Mouse (Mus musculus) left cerebral cortex, postnatal 36 days (tissue): Measurements from ENCODE around the gene Spata32. TPM values are rescaled to one million over a fixed set of nuclear protein-coding genes. Genes with fewer than 3 reads are reported as not detected.
A peak's percentile ranks its signal among the peaks of the same experiment; 100 is the strongest.

Source experiments
- DNase-seq, 2 experiments: peaks; one replicate each; pipeline ENCODE4 v3.0.0; 2021 to 2022; ENCODE audit warnings: low spot score in 2 of 2, mixed read lengths in 1 of 2
- intact Hi-C: fragments of 180-260 bp; cut with DNase I; formaldehyde crosslinking; loops from one replicate; pipeline ENCODE4 v1.15.1; 2025
- total RNA-seq, 2 experiments: library from RNA; stranded (reverse); gene quantifications; 2 replicates each; pipeline ENCODE4 v1.2.3; 2021

Gene Spata32
- total RNA-seq, 2 experiments from 2014 or later: 2.0 to 2.4 TPM

DNA sequence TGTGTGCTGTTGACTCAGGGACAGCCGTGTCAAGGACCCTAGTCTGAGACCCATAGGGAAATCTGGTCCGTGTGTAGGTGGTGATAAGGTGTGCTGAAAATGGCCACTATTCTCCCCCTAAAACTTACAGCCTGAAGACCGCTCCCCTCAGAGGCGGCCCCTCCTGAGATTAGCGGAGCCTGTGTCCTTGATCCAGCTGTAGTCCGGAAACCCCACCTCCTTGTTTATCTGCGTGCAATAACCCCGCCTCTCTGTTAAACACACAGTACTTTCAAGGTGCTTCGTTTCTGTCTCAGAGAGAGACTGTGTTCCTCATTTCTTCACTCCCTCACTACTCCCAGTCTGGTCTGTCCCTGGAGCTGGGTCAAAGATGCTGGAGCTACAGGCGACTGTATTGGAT lies 53.8 kb downstream of the Spata32 start:
- no peak for DNase-seq
- intact Hi-C loops: no loop called here

- DNase-seq: no peak
- intact Hi-C loops: no loop called here
These were observed 56.1 kb downstream of the Spata32 start for GRCm38 (mm10) chr11:103162132-103162531.

GRCm38 (mm10) chr11:103161449-103161848 lies 56.8 kb downstream of the Spata32 start:
- intact Hi-C loops: no loop called here
- no peak for DNase-seq

- DNase-seq: no peak
- intact Hi-C loops: no loop called here
These were observed 57.5 kb downstream of the Spata32 start for GRCm38 (mm10) chr11:103160738-103161137.

DNA sequence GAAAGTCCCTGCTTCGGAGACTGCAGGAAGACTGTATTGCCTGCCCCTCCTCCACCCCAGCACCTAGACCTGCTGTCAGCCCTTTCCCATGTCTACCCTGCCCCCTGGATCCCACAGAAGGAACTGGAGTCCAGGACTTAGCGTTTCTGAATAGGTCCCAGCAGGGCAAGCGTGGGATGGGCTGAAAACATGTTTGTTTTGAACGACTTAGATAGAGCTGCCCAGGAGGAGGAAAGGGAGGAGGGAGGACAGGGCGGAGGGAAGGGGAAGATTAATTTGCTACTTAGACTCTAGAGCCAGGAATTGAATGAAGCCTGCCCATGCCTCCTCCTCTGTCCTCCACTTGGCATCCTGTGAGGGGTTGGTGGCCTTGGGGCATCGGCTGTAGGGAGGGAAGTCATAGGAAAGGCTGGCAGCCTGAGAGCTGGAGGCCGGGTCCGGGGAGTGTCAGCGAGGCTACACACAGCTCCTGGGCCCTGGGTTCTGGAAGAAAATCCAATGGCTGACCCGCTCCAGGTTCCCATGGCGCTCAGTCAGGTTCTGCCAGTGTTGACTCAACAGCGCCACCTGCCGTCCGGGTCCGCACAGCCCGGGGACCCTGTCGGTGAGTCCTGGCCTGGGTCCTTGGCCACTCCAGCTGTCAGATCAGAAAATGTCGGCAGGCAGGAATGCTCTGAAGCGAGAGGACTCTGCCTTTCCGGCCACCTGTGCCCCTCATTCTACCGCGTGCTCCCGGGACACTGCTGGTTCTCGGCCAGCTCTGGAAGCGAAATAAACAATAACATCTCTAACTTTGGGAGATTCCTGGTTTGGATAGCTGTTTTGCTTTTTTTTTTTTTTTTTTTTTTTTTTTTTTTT lies 59.4 kb downstream of the Spata32 start:
- intact Hi-C loops: loop anchor here (1.0 to 2.0 kb wide), 2 partner anchors 42 to 57 kb away; partner anchors contain the start of gene Hexim1
- DNase-seq: peak; percentile 88 to 92

Other genes starting within 250 kb of the Spata32 start
- 100 to 1,000 TPM; 126 to 127 TPM for gene Nmt1, start 190.2 kb downstream of the Spata32 start, total RNA-seq
- gene Dcakd, start 190.1 kb downstream of the Spata32 start, total RNA-seq: 10 to 100 TPM; 49.7 to 55.1 TPM
- 10 to 100 TPM; 16.1 to 19.3 TPM for gene Plcd3, start 116.8 kb downstream of the Spata32 start, total RNA-seq
- 10 to 100 TPM; 72.3 to 80.3 TPM for gene Acbd4, start 116.8 kb downstream of the Spata32 start, total RNA-seq
- 10 to 100 TPM; 42.8 to 51.6 TPM for gene Hexim1, start 102.2 kb downstream of the Spata32 start, total RNA-seq
- gene Hexim2, start 86.0 kb downstream of the Spata32 start, total RNA-seq: 10 to 100 TPM; 13.2 to 16.6 TPM
- 100 to 1,000 TPM; 129 to 172 TPM for gene Fmnl1, start 47.3 kb downstream of the Spata32 start, total RNA-seq
- gene 1700023F06Rik, start 9.9 kb downstream of the Spata32 start, total RNA-seq: 1 to 10 TPM; 1.8 to 2.4 TPM
- gene Map3k14, start 49.0 kb upstream of the Spata32 start, total RNA-seq: 1 to 10 TPM; 3.1 to 4.0 TPM
- gene Arhgap27, start 145.3 kb upstream of the Spata32 start, total RNA-seq: 10 to 100 TPM; 11.6 to 12.6 TPM
- gene Plekhm1, start 194.3 kb upstream of the Spata32 start, total RNA-seq: 10 to 100 TPM; 16.3 to 18.8 TPM